Mouse (Mus musculus): Measurements from ENCODE around the gene Gm30302. TPM values are rescaled to one million over a fixed set of nuclear protein-coding genes. Genes with fewer than 3 reads are reported as not detected.

The Gm30302 gene
- polyA plus RNA-seq, 1 experiment from 2014 or later = not detected

Other genes with a start within 250 kb of the Gm30302 start
- gene Omd, start 216.5 kb downstream of the Gm30302 start, polyA plus RNA-seq (2015; fragmentation: Nextera tagmentation; extraction: Ambion mirVana) = 1.8 and 5.6 TPM in 2 replicates
- 54.4 and 58.9 TPM in 2 replicates for gene Ogn, start 191.0 kb downstream of the Gm30302 start, polyA plus RNA-seq (2015; fragmentation: Nextera tagmentation; extraction: Ambion mirVana)
- 28.0 and 30.0 TPM in 2 replicates for gene Cenpp, start 146.2 kb downstream of the Gm30302 start, polyA plus RNA-seq (2015; fragmentation: Nextera tagmentation; extraction: Ambion mirVana)
- gene Nol8, start 145.9 kb downstream of the Gm30302 start, polyA plus RNA-seq (2015; fragmentation: Nextera tagmentation; extraction: Ambion mirVana) = 16.3 and 20.6 TPM in 2 replicates
- gene Iars, start 116.9 kb downstream of the Gm30302 start, polyA plus RNA-seq (2015; fragmentation: Nextera tagmentation; extraction: Ambion mirVana) = 83.0 and 83.7 TPM in 2 replicates